Mouse (Mus musculus) c-Kit-positive CD71-negative TER-119-negative erythroid progenitor cells, embryonic 14.5 days (primary cell): ENCODE results near the gene Rffl.

Experiments
- DNase-seq: peaks from one replicate; pipeline ENCODE4 v3.0.0-alpha.2; 2013; ENCODE audit warnings: low read depth

Rffl gene

DNA sequence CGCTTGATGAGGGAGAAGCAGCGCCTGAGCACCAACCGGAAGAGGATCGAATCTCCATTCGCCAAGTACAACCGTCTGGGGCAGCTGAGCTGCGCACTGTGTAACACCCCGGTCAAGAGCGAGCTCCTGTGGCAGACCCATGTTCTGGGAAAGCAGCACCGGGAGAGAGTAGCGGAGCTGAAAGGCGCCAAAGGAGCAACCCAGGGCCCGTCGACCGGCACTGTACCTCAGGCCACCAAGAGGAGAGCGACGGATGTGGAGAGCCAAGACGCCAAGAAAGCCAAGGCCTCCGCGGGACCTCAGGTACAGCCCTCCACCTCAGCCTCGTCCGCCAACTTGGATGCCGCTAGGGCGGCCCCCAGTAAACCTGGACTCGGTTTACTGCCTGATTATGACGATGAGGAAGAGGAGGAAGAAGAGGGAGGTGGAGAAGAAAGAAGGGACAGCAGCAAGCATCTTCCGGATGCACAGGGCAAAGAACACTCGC is 106.5 kb downstream of the Rffl start:
- DNase-seq = no peak

GRCm38 (mm10) chr11:82763742-82764437 is 107.1 kb downstream of the Rffl start, which contains the start of the genes Cct6b and Zfp830:
Gene Cct6b, minus strand, starts transcription at chr11:82764321.
Gene Zfp830, plus strand, starts transcription at chr11:82764345.
- peak; percentile 95 for DNase-seq

- DNase-seq = no peak
These were observed 107.7 kb downstream of the Rffl start for GRCm38 (mm10) chr11:82763261-82763660.

DNA sequence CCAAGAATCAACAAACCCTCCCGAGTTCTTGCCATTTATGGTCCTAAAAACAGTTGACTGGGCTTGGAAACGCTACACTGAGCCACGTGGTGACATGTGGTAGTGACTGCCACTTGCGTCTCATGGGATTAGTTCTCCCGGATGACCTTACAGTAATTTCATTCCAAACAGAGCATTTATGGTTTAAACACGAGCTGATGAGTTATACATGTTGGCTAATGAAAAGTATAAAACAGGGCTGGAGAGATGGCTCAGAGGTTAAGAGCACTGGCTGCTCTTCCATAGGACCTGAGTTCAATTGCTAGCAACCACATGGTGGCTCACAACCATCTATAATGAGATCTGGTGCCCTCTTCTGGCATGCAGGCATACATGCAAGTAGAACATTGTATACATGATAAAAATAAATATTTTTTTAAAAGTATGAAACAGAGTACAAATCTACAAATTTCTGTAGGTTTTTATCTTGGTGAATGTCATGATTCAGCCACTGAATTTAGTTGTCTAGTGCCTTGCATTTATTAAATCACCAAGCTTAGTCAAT is 108.7 kb downstream of the Rffl start:
- DNase-seq = no peak

GRCm38 (mm10) chr11:82755919-82756318 is 115.1 kb downstream of the Rffl start:
- no peak for DNase-seq
